In the genomic region with DNA sequence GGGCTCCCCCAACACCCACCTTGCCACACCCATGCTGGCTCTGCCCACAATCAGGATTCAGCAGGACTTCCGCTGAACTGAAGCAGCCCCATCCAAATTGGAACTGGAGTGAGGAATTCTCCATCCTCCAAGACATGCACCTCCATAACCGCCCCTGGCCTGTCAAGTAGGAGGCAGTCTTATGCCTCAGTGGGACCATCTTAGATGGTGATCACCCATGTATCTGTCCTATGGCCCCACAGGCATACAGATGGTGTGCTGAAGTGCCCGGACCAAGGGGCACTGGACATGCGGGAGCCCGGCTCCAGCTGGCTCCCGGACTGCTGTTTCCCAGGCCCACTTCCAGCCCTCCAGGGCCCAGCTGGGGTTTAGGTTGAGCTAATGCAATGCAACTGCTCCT, we compare ENCODE assay signal across 27 mouse cellular contexts. TPM values are rescaled to one million over a fixed set of nuclear protein-coding genes. Genes with fewer than 3 reads are reported as not detected.
"Had no signal": no experiment of that assay in that cellular context is flagged by ENCODE, and none has a peak within 500 bp of the region (broad histone marks: within the 10 kb centered on the region; RNA-seq: fewer than 3 reads in every experiment).

No protein-coding gene starts in this region.

- H3K4me3 ChIP-seq: layer of hippocampus, adult 2 months; limb, embryonic 10.5 days; limb, embryonic 13.5 days; liver, embryonic 12.5 days; liver, embryonic 15.5 days; lung, embryonic 15.5 days; megakaryocyte, embryonic 14.5 days; midbrain, embryonic 15.5 days had no signal

- ATAC-seq: liver, embryonic 12.5 days; midbrain, embryonic 15.5 days had no signal

- H3K4me2 ChIP-seq: limb, embryonic 13.5 days; liver, embryonic 12.5 days; liver, embryonic 15.5 days; lung, embryonic 15.5 days; midbrain, embryonic 11.5 days; midbrain, embryonic 15.5 days had no signal

- DNase-seq: kidney, adult 2 months; kidney, postnatal 25 days; layer of hippocampus, adult 9-11 months; liver; lung, adult 18-20 months; lung, postnatal 10 days; lung, postnatal 36 days; retina, postnatal 1 day; right cerebral cortex, postnatal 25 days; spleen, adult 18-20 months; thymus, adult 18-20 months; thymus, postnatal 14 days; thymus, postnatal 4 days had no signal

- H3K9ac ChIP-seq: limb, embryonic 13.5 days; liver, embryonic 12.5 days; liver, embryonic 15.5 days; lung, embryonic 15.5 days; midbrain, embryonic 15.5 days had no signal

- H3K9me3 ChIP-seq: limb, embryonic 10.5 days; liver, embryonic 12.5 days; liver, embryonic 15.5 days; lung, embryonic 15.5 days; midbrain, embryonic 15.5 days had no signal

- H3K4me1 ChIP-seq: limb, embryonic 10.5 days; limb, embryonic 13.5 days; liver, embryonic 12.5 days; liver, embryonic 15.5 days; lung, embryonic 15.5 days; megakaryocyte, embryonic 14.5 days had no signal

- H3K27me3 ChIP-seq: limb, embryonic 13.5 days; liver, embryonic 15.5 days; lung, embryonic 15.5 days; midbrain, embryonic 15.5 days had no signal

- H3K27ac ChIP-seq: kidney, postnatal 0 days; layer of hippocampus, adult 2 months; limb, embryonic 10.5 days; limb, embryonic 13.5 days; liver, embryonic 12.5 days; liver, embryonic 15.5 days; lung, embryonic 15.5 days; midbrain, embryonic 15.5 days had no signal

RNA-seq across cellular contexts. Expression of a gene that starts 20.6 kb away (rescaled TPM):
- polyA plus RNA-seq: kidney, adult 2 months; kidney, embryonic 14.5 days; kidney, postnatal 0 days; large intestine, adult 2 months; limb, embryonic 10.5 days; limb, embryonic 13.5 days; liver, embryonic 12.5 days; liver, embryonic 15.5 days; stomach, embryonic 16.5 days; testis, adult 2 months had no signal
